Mouse (Mus musculus): ENCODE data around the gene Rnase13.

GRCm38 (mm10) chr14:51922571-51922865 is at the start of gene Rnase13:
- TF ChIP-seq CTCF (IDR thresholded peaks at IDR 0.05; ENCODE audit: low read depth) = no peak
- TF ChIP-seq EP300 (IDR thresholded peaks at IDR 0.05; ENCODE audit: low read depth) = no peak

Measured in heart, postnatal 0 days (tissue).